Mouse (Mus musculus) kidney, adult 2 months (tissue): ENCODE measurements around the gene H2-DMb1. TPM values are rescaled to one million over a fixed set of nuclear protein-coding genes. Genes with fewer than 3 reads are reported as not detected.

Experiments
- DNase-seq: peaks from one replicate; pipeline ENCODE4 v3.0.0; 2021
- H3K27ac ChIP-seq: fragments of 200-500 bp; 2 replicates; pipeline ENCODE4 v1.5.1; 2012; ENCODE audit warnings: low read depth, low read length, control low read depth, inconsistent platforms; ENCODE audit not compliant: insufficient read depth
- H3K27me3 ChIP-seq: fragments of 200-500 bp; replicated peaks from 2 replicates; pipeline ENCODE4 v1.6.1; 2012; ENCODE audit warnings: mild to moderate bottlenecking, moderate library complexity, low read length, inconsistent platforms; ENCODE audit not compliant: control insufficient read depth, insufficient read depth
- H3K36me3 ChIP-seq: fragments of 200-500 bp; 2 replicates; pipeline ENCODE4 v1.6.1; 2012; ENCODE audit warnings: mild to moderate bottlenecking, moderate library complexity, low read length, inconsistent platforms; ENCODE audit not compliant: control insufficient read depth, insufficient read depth
- H3K4me1 ChIP-seq: fragments of 200-500 bp; 2 replicates; pipeline ENCODE4 v1.6.1; 2011; ENCODE audit warnings: low read length; ENCODE audit not compliant: control insufficient read depth, insufficient read depth
- H3K4me3 ChIP-seq: fragments of 200-500 bp; 2 replicates; pipeline ENCODE4 v1.5.1; 2011; ENCODE audit warnings: mild to moderate bottlenecking, low read depth, low read length, control low read depth; ENCODE audit not compliant: insufficient read depth
- CTCF ChIP-seq: fragments of 200-500 bp; conservative IDR thresholded peaks from 2 replicates; pipeline ENCODE4 v1.5.1; 2011; ENCODE audit warnings: low read depth, mild to moderate bottlenecking, control low read depth, low read length, moderate library complexity, mixed read lengths; ENCODE audit not compliant: insufficient read depth, insufficient read length
- POLR2A ChIP-seq: fragments of 200-500 bp; IDR thresholded peaks from one replicate; pipeline ENCODE4 v1.6.1; 2011; ENCODE audit warnings: low read depth, low read length, control low read depth
- WGBS: fragments of 180-500 bp; shearing (Covaris S2); methylation state at CpG from one replicate; pipeline ENCODE4 v1.1.7; 2018; 5-methylcytosine and 5-hydroxymethylcytosine counted together
- polyA plus RNA-seq: library from polyadenylated mRNA; depleted of rRNA; stranded (reverse); fragments of >200 nt; gene quantifications from 2 replicates; pipeline ENCODE4 v1.2.3, GENCODE M21; 2012

The H2-DMb1 gene
- polyA plus RNA-seq, 1 experiment = 72.3 TPM

- Histone ChIP-seq H3K4me3 (peak overlapping the region; percentile 99), H3K27ac (peak overlapping the region; percentile 100), H3K27me3 (no peaks in the 10 kb centered on the region), H3K36me3 (peaks cover 23% of the 10 kb centered on the region), H3K4me1 (peaks cover 6% of the 10 kb centered on the region)
- peak; percentile 94 for DNase-seq
- under 1% methylated on average over 41 of the region's 42 CpGs for WGBS
- TF ChIP-seq POLR2A = peak; percentile 38
- TF ChIP-seq CTCF = no peak
These were observed 32.6 kb upstream of the H2-DMb1 start for GRCm38 (mm10) chr17:34120180-34120723.

GRCm38 (mm10) chr17:34120814-34121171 is 32.1 kb upstream of the H2-DMb1 start:
- H3K4me3 ChIP-seq = peak overlapping the region; percentile 99
- no peaks in the 10 kb centered on the region for H3K27me3 ChIP-seq
- H3K4me1 ChIP-seq = peaks cover 6% of the 10 kb centered on the region
- peaks cover 18% of the 10 kb centered on the region for H3K36me3 ChIP-seq
- peak overlapping the region; percentile 100 for H3K27ac ChIP-seq
- 1% methylated on average over 31 of the region's 31 CpGs for WGBS
- TF ChIP-seq POLR2A = no peak
- TF ChIP-seq CTCF = no peak
- peak; percentile 94 for DNase-seq

GRCm38 (mm10) chr17:34121172-34121878 is 31.5 kb upstream of the H2-DMb1 start:
- Histone ChIP-seq H3K27ac (peak overlapping the region; percentile 99), H3K27me3 (no peaks in the 10 kb centered on the region), H3K36me3 (peaks cover 15% of the 10 kb centered on the region), H3K4me3 (peak overlapping the region; percentile 99), H3K4me1 (peaks cover 6% of the 10 kb centered on the region)
- TF ChIP-seq POLR2A = peak; percentile 66
- no peak for TF ChIP-seq CTCF
- WGBS = under 1% methylated on average over 33 of the region's 35 CpGs
- DNase-seq = peak; percentile 94

GRCm38 (mm10) chr17:34121879-34122187 is 31.0 kb upstream of the H2-DMb1 start:
- DNase-seq = peak; percentile 87
- TF ChIP-seq POLR2A (no peak), CTCF (no peak)
- peaks cover 10% of the 10 kb centered on the region for H3K36me3 ChIP-seq
- peak overlapping the region; percentile 99 for H3K27ac ChIP-seq
- peak overlapping the region; percentile 99 for H3K4me3 ChIP-seq
- 2% methylated on average over 7 of the region's 10 CpGs for WGBS
- H3K27me3 ChIP-seq = no peaks in the 10 kb centered on the region
- H3K4me1 ChIP-seq = peaks cover 2% of the 10 kb centered on the region

- no peak for TF ChIP-seq CTCF
- TF ChIP-seq POLR2A = no peak
- peak within 1 kb of the TSS; percentile 99 for H3K27ac ChIP-seq
- WGBS = under 1% methylated on average over 74 of the region's 75 CpGs
- H3K4me3 ChIP-seq = peak within 1 kb of the TSS; percentile 99
- peak; percentile 98 for DNase-seq
- H3K4me1 ChIP-seq = peaks cover 5% of the 10 kb centered on the region; the same call in 1 of the 2 replicates
- peaks cover 9% of the 10 kb centered on the region for H3K36me3 ChIP-seq
- no peaks in the 10 kb centered on the region for H3K27me3 ChIP-seq
These were observed 30.5 kb upstream of the H2-DMb1 start, which contains the start of gene Brd2 for GRCm38 (mm10) chr17:34122188-34122984. Gene Brd2 (minus strand): TSS chr17:34122634.

GRCm38 (mm10) chr17:34123111-34123510 is 29.8 kb upstream of the H2-DMb1 start:
- peaks cover 10% of the 10 kb centered on the region; the same call in 1 of the 2 replicates for H3K4me1 ChIP-seq
- 3% methylated on average over 7 of the region's 7 CpGs for WGBS
- no peak for TF ChIP-seq CTCF
- TF ChIP-seq POLR2A = no peak

GRCm38 (mm10) chr17:34123518-34123917 is 29.4 kb upstream of the H2-DMb1 start:
- whole genome bisulfite sequencing = 1% methylated on average over 2 of the region's 2 CpGs

More at GRCm38 (mm10) chr17:34123111-34123510, 29.8 kb upstream of the H2-DMb1 start:
- DNase-seq = no peak
- Histone ChIP-seq H3K27ac (0 out of 2 replicates have a peak overlapping the region, but pooled peaks have one; percentile 39), H3K27me3 (no peaks in the 10 kb centered on the region), H3K36me3 (peaks cover 9% of the 10 kb centered on the region), H3K4me3 (peak overlapping the region; percentile 99; the same call in 1 of the 2 replicates)

More at GRCm38 (mm10) chr17:34123518-34123917, 29.4 kb upstream of the H2-DMb1 start:
- Histone ChIP-seq H3K36me3 (peaks cover 6% of the 10 kb centered on the region), H3K4me3 (peak overlapping the region; percentile 24; the same call in 1 of the 2 replicates), H3K27ac (0 out of 2 replicates have a peak overlapping the region, but pooled peaks have one; percentile 39), H3K4me1 (peaks cover 10% of the 10 kb centered on the region; the same call in 1 of the 2 replicates), H3K27me3 (no peaks in the 10 kb centered on the region)
- TF ChIP-seq CTCF = no peak
- no peak for TF ChIP-seq POLR2A
- no peak for DNase-seq
